Mouse (Mus musculus) liver, embryonic 16.5 days (tissue): ENCODE results near the gene Sebox. TPM values are rescaled to one million over a fixed set of nuclear protein-coding genes. Genes with fewer than 3 reads are reported as not detected.
A peak's percentile ranks its signal among the peaks of the same experiment; 100 is the strongest.

ENCODE experiments used
- ATAC-seq: fragments of 200-750 bp; cut with Nextera tagmentation; 2 replicates; pipeline ENCODE4 v1.8.0; 2017; ENCODE audit warnings: low read depth, mild to moderate bottlenecking, moderate number of reproducible peaks, moderate library complexity
- H3K27ac ChIP-seq: fragments of 300-500 bp; sonication (generic); 2 replicates; pipeline ENCODE4 v1.5.1; 2014; ENCODE audit warnings: mild to moderate bottlenecking, low read length
- H3K27me3 ChIP-seq: fragments of 300-500 bp; sonication (generic); 2 replicates; pipeline ENCODE4 v1.6.1; 2014; ENCODE audit warnings: low read depth, low read length, mixed read lengths; ENCODE audit not compliant: control insufficient read depth, insufficient read depth
- H3K36me3 ChIP-seq: fragments of 300-500 bp; sonication (generic); 2 replicates; pipeline ENCODE4 v1.6.1; 2014; ENCODE audit warnings: mild to moderate bottlenecking; ENCODE audit not compliant: control insufficient read depth, insufficient read depth
- H3K4me1 ChIP-seq: fragments of 300-500 bp; sonication (generic); 2 replicates; pipeline ENCODE4 v1.6.1; 2014; ENCODE audit warnings: low read depth, low read length, mixed read lengths; ENCODE audit not compliant: control insufficient read depth
- H3K4me2 ChIP-seq: fragments of 300-500 bp; sonication (generic); 2 replicates; pipeline ENCODE4 v1.6.1; 2014; ENCODE audit warnings: low read depth, low read length, mixed read lengths
- H3K4me3 ChIP-seq: fragments of 300-500 bp; sonication (generic); 2 replicates; pipeline ENCODE4 v1.5.1; 2014; ENCODE audit warnings: low read depth, mild to moderate bottlenecking, low read length
- H3K9ac ChIP-seq: fragments of 300-500 bp; sonication (generic); 2 replicates; pipeline ENCODE4 v1.6.1; 2014; ENCODE audit warnings: low read depth, low read length
- H3K9me3 ChIP-seq: fragments of 300-500 bp; sonication (generic); replicated peaks from 2 replicates; pipeline ENCODE4 v1.6.1; 2016; ENCODE audit warnings: low read length; ENCODE audit not compliant: control insufficient read depth
- WGBS: fragments of 180-500 bp; shearing (Covaris S2); extraction: QIAGEN DNeasy Blood & Tissue Kit; methylation state at CpG from one replicate; pipeline ENCODE4 v1.1.7; 2014; ENCODE audit not compliant: insufficient replicate concordance; 5-methylcytosine and 5-hydroxymethylcytosine counted together
- polyA plus RNA-seq: library from polyadenylated mRNA; unstranded; fragments of >200 nt; fragmentation: Nextera tagmentation; extraction: Ambion mirVana; gene quantifications from 2 replicates; pipeline ENCODE4 v1.2.1, GENCODE M21; 2015

The Sebox gene
- polyA plus RNA-seq, 1 experiment from 2014 or later, result 0.25 TPM

- Histone ChIP-seq H3K9me3 (no peaks in the 10 kb centered on the region), H3K27ac (peak overlapping the region; percentile 31; the same call in 1 of the 2 replicates), H3K27me3 (no peaks in the 10 kb centered on the region), H3K4me2 (peak overlapping the region; percentile 96), H3K36me3 (no peaks in the 10 kb centered on the region), H3K4me3 (peak overlapping the region; percentile 88), H3K9ac (peak overlapping the region; percentile 47), H3K4me1 (peaks cover 28% of the 10 kb centered on the region)
- ATAC-seq, result no peak
- WGBS, result 24% methylated on average over 6 of the region's 6 CpGs
Observed at GRCm38 (mm10) chr11:78551059-78551398, 47.8 kb downstream of the Sebox start.

Other genes starting within 250 kb of the Sebox start
- gene 2610507B11Rik, start 241.7 kb upstream of the Sebox start, polyA plus RNA-seq, result 23.7 and 24.7 TPM in 2 replicates
- gene BC030499, start 212.6 kb upstream of the Sebox start, polyA plus RNA-seq, result 0.06 and 0.13 TPM in 2 replicates
- 33.0 and 33.7 TPM in 2 replicates for gene Spag5, start 201.9 kb upstream of the Sebox start, polyA plus RNA-seq
- 15.0 and 19.6 TPM in 2 replicates for gene Aldoc, start 180.5 kb upstream of the Sebox start, polyA plus RNA-seq
- gene Pigs, start 175.0 kb upstream of the Sebox start, polyA plus RNA-seq, result 31.2 and 36.0 TPM in 2 replicates
- 22.7 and 24.1 TPM in 2 replicates for gene Unc119, start 160.0 kb upstream of the Sebox start, polyA plus RNA-seq
- gene Foxn1, start 116.9 kb upstream of the Sebox start, polyA plus RNA-seq, result not detected in 2 replicates
- gene Slc13a2, start 81.2 kb upstream of the Sebox start, polyA plus RNA-seq, result 0.04 and 0.07 TPM in 2 replicates
- gene Slc46a1, start 37.8 kb upstream of the Sebox start, polyA plus RNA-seq, result 7.3 and 8.7 TPM in 2 replicates
- gene Sarm1, start 5.7 kb upstream of the Sebox start, polyA plus RNA-seq, result 0.12 and 0.14 TPM in 2 replicates
- 977 and 1,120 TPM in 2 replicates for gene Vtn, start 4.4 kb upstream of the Sebox start, polyA plus RNA-seq
- 17.0 and 17.2 TPM in 2 replicates for gene Tmem199, start 8.7 kb downstream of the Sebox start, polyA plus RNA-seq
- gene Poldip2, start 8.7 kb downstream of the Sebox start, polyA plus RNA-seq, result 62.5 and 63.6 TPM in 2 replicates
- gene Tnfaip1, start 32.9 kb downstream of the Sebox start, polyA plus RNA-seq, result 15.1 and 16.9 TPM in 2 replicates
- gene Ift20, start 32.9 kb downstream of the Sebox start, polyA plus RNA-seq, result 61.2 and 61.4 TPM in 2 replicates
- 101 and 110 TPM in 2 replicates for gene Tmem97, start 47.3 kb downstream of the Sebox start, polyA plus RNA-seq
- gene Nlk, start 193.9 kb downstream of the Sebox start, polyA plus RNA-seq, result 3.2 TPM in 2 replicates
- 13.1 and 15.1 TPM in 2 replicates for gene Ccnq, start 248.3 kb downstream of the Sebox start, polyA plus RNA-seq